Mouse (Mus musculus) adrenal gland, adult 8-10 months (tissue): Measurements from ENCODE around the gene Kcnmb4. TPM values are rescaled to one million over a fixed set of nuclear protein-coding genes. Genes with fewer than 3 reads are reported as not detected.
A peak's percentile ranks its signal among the peaks of the same experiment; 100 is the strongest.

Experiments
- DNase-seq: peaks from one replicate; pipeline ENCODE4 v3.0.0; 2022
- total RNA-seq, 4 experiments: library from RNA; stranded (reverse); gene quantifications; 2 replicates each; pipeline ENCODE4 v1.2.4; 2022

Kcnmb4 gene
- total RNA-seq, 4 experiments from 2014 or later, result 0.84 to 12.1 (median 6.7) TPM

DNA sequence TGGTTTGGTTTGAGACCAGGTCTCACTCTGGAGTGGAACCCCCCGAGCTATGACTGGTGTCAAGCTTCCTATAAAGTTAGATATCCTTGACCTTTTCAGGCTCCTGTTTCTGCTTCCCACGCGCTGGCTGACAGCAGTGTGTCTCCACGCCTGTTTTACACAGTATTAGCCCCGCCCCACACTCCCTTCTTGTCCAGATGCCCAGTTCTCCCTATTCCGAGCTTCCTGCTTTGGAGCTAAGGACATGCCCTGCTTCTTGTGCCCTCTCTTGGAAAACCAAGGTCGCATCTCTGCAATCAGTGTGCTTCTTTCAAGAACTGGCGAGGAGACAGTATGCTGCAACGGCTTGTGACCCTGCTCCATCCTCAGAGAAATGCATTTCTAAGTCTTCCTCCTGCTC lies 23.1 kb downstream of the Kcnmb4 start:
- DNase-seq, result no peak

DNA sequence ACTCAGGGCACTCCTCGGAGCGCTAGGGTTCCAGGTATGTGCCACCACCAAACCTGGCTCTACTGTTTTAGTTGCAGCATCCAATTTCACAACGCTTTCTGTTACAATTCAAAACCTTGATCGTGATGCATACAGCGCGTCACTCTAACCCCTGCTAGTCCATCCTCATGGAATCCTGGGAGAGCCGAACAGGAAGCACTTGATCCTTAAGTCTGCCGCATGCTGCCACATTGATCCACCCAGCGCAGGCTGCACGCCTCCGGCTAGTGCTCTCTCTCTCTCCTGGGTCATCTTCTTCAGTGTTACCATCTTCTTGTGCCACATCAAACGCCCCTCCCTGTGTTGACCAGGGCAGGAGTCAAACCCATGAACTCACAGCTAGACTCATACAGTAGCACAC lies 25.5 kb downstream of the Kcnmb4 start:
- DNase-seq, result no peak

DNA sequence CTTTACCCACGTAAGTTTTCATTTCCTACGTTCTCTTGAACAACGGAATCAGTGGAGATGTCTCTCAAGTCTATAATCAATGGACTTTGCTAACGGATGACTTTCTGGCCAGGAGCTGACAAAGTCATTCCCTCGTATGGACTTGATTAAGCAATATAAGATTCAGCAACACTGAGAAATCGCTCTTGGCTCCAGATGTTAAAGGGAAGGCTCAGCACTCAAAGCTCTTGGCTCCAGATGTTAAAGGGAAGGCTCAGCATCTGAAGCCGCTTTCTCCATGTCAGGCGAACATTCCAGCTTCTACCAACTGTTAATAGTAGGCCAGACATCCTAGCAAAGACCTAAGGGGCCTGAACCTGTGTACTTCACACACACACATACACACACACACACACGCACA lies 26.5 kb downstream of the Kcnmb4 start:
- no peak for DNase-seq

DNA sequence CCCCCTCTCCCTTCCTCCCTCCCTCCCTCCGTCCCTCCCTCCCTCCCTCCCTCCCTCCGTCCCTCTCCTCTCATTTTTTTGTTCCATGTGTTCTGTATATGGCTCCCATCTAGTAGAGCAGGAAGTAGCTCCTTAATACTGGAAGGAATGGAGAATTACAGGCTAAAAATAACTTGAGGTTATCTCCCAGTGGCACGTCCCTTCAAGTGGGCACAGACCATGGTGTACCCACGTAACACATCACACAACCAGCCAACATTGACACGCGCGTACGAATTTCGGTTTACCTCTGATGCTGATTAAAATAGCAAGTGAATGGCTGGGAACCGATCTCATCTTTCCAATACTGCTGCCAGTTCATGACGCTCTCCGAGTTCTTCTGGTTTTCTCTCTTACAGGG lies 27.6 kb downstream of the Kcnmb4 start:
- DNase-seq, result no peak

DNA sequence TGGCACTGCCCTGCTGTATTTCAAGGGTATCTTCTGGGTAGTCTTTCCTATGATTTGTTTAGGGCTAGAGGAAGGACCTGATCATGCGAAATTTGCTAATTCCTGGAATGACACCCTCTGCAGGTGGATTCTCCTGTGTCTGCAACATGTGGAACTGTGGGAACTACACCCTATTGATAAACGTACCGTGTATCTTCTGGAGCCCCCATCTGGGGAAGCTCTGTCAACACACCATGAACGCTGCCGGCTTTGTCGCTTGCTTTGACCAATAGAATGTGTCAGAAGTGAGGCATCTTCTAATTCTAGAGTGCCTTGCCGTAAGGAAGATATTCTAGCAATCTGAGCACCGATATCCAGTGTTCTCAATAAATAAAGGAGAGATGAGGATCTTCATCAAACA lies 28.9 kb downstream of the Kcnmb4 start:
- no peak for DNase-seq

DNA sequence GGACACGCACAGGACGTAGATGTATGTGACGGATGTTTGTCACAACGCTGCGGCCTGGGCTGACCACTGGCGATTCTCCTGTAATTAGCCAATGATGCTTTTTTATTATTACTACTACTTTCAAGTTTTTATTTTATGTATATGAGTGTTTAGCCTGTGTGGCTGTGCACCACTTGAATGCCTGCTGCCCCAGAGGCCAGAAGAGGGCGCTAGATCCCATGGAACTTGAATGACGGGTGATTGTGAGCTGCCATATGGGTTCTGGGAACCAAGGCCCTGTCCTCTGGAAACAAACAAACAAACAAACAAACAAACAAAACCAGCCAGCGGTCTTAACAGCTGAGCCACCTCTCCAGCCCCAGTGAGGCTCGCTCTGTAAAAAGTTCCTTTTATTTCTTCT lies 29.3 kb downstream of the Kcnmb4 start:
- DNase-seq, result no peak

DNA sequence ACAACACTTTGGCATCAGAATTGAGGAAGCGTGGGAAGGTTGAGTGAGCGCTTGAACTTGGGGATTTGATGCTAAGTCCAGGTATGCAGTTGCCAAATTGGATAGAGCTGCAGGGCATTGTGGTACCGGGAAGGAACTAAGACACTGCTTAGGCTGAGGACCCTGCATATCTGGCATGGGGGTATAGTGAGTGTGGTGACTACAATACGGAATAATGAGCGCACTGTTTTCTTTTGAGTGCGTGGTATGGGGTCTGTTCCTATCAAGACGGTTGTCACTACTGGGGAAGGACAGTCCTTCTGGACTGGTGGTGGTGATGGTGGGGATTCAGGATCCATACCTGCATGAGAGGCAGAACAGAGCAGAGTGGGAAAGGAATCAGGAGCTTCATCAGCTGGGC lies 32.7 kb downstream of the Kcnmb4 start:
- DNase-seq, result no peak

DNA sequence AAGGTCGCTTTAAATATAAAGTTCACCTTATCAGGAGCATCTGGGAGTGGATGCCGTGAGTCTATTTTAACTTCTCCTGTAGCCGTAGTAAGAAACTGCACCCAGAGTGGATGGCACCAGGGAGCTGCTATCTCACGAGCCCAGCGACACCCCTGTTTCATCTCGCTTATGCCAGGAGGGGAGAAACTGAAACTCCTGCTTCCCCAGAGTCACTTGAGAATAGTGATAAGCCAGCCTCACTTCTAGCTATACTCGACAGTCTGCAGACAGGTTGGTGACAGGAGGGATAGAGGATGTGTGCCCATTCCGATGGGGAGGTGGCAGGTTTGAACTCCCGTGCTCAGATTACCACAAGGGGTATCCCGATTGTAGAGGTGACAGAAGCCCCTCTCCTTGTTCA lies 33.6 kb downstream of the Kcnmb4 start:
- no peak for DNase-seq

DNA sequence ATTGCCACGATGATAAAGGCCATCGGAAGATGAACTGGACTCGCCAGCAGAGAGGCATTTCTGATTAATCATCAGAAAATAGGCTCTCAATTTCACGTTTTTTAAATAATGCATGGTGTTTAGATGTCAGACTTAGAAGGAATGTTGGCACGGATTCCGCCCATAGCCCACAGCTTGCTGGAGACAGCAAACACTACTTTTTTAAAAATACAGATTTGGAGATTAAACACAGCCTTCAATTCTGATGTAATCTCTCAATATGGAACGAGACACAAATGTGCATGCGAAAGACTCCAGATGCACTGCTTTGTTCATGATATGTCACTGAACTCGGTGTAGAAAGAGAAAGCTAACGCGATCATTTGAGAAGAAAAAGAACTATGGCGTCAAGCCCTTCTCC lies 38.2 kb downstream of the Kcnmb4 start:
- DNase-seq, result no peak

DNA sequence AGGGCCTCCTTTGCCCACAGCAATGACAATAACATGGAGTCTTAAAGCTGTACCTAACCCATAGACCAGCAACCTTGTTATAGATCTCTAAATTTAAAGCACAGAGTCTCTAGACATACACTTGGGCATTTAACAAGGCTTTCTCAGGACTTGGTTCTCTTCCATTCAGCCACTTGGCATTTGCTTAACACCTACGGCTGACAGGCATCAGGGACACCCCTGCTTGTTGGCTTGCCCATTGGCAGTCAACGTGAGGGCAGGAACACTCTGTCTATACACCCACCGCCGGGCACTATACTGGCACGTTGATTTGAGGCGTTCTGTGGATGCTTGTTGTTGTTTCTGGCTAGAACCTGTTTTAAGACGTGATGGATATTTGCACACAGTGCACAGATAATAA lies 41.3 kb downstream of the Kcnmb4 start:
- DNase-seq, result no peak

DNA sequence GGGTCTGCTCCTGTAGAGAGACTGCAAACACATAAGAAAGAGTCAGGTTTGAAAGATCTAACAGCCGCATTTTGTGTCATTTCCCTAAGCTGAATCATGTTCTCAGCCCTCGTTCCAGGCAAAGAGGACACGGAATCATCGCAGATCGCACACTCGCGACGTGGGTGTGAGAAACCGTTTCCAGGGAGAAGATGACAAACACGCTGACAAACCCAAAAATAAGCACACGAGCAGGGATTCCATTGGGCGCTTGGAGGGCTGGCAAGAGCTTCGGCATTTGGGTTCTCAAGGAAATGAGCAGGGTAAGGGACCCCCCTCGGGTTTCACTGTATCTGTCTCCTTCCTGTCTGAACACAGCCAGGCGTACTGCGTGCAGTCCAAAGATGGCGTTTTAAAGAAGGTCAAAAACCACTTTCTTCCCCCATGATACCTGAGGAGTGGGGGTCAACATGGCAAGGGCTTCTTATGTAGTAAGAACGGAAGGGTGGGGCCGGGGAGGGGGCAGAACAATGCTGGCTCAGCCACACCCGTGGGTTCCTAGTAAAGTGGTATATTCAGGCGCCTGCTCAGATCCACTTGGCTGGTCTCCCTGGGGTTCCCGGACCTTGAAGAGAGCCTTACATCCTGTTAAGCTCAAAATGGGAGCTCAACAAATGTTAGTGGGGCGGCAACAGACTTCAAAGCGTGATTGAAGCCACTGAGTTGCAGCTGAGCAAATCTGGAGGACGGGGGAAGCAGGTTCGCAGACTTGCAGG lies 45.5 kb downstream of the Kcnmb4 start:
- no peak for DNase-seq

DNA sequence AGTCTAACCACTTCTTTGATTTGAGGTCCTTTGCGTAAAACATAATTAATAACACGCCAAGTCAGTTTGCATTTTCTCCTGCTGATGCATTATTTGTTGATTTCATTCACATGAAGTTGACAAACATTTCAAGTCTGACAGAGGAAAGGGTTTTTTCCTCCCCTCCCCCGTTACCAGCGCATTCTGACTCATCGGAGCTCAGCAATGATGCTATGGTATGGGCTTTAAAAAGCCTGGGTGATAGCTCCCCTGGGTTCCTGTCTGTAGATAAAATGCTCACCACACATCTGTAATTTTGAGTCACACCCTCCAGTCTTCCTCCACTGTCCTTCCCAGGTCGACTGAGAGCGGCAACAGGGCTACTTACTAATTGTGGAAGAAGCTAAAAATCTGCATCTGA lies 47.5 kb downstream of the Kcnmb4 start:
- DNase-seq, result no peak

DNA sequence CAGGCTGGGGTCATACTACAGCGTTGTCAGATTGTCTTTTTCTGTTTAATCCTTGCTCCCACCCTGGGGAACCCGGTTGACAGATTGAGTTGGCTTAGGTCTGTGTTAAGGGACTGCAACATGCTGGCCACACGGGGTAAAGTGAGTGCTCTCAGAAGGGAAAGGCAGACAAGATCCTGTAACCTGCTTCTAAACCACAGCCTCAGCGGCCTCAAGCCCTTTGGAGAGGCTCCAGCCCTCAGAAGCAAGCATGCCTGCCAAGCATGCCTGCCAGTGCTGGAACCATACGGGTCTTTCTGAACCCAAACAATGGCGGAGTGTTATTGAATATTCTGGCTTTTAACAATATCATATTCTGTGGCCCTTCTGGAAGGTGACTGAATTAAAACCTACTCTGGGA lies 48.8 kb downstream of the Kcnmb4 start:
- no peak for DNase-seq

DNA sequence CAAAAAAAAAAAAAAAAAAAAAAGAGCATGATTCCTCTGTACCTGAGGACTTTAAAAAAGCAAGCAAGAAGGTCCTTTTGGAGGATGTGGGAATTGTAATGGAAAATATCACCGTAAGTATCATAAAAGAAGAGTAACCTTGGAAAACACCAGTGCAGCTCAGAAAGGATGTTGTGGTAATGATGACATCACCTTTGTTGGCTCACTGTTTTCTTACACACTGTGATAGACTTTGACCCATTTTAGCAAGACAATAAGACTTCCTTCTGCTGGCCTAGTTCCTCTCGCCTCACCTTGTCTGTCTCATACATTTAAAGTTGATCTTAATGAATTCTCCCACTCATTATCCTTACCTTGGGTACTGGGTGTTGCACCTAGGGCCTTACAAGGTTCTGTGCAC lies 51.1 kb downstream of the Kcnmb4 start:
- DNase-seq, result no peak

DNA sequence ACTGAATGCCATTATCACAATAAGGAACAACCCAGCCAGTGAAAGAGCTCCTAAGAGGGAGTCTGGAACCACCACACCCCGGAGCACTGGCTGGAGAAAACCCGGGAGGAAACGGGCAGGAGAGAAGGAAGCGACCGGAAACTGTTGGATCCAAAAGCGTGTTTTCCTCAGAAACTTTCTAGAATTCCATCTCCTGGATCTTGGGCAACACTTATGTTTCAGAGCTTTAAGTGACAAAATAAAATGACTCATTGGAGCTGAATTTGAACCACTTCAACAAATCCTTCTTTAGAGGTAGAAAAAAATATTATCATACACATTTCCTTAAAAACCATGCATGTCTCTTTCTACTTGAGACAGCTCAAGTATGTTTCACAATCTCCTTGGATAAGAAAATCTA lies 52.7 kb downstream of the Kcnmb4 start:
- no peak for DNase-seq

DNA sequence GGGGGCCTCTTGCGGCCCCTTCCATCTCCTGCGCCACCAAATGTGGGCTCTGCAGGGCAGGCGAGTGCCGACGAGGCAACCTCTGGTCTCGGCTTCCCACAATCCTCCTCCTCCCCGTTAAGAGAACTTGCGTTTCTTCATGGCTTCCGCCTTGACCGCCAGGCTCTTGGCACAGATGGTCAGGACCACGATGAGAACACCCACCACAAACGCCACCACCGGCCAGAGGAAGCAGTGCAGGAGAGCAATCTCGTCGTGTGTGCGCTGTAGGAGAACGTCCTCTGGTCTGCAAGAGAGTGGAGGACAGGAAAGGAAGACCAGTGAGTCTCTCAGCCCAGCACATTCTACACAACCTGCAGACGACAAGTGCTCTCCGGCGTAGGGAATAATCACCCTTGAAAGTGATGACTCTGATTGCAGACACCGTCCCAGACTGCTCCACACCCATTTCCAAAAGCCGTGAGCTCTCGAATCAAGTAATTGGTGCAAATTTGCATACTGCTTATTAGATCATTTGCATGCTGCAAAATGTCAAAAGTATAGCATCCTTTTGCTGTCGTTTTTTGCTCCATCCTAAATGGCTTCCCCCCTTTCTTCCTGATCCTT lies 55.5 kb downstream of the Kcnmb4 start:
- DNase-seq, result no peak

DNA sequence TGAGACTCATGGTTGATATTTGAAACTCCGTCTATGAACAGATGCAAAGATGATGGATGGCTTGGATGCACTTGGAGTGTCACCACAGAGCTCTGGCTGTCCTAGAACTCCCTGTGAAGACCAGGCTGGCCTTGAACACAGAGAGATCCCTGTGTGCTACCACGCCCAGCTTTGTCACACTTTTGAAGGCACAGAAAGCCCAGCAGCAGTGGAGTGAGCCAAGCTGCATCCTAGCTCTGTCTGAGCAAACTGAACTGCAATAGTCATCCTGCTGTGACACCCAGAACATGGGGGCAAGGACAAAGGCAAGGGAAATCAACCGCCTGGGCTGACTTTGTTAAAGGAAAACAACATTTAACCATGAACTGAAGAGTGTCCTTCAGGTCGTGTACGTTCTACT lies 57.0 kb downstream of the Kcnmb4 start:
- DNase-seq, result peak; percentile 82

DNA sequence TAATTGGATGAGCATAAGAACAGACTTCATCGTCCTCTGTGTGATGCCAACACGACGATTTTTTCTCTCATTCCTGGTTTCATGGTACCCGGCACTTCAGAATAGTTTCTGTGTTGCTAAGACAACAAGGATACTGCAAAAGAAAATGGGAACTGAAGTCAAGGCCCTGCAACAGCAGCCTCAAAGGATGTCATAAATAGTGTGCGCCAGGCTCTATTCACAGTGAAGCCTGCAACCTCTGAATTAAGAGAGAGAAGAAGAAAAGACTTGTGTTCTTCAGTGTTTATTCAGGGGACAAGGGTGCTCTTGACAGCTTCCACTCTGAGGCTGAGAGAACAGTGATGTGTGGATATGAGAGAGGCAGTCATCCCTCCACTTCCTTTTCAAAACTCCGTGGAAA lies 57.5 kb downstream of the Kcnmb4 start:
- DNase-seq, result no peak

DNA sequence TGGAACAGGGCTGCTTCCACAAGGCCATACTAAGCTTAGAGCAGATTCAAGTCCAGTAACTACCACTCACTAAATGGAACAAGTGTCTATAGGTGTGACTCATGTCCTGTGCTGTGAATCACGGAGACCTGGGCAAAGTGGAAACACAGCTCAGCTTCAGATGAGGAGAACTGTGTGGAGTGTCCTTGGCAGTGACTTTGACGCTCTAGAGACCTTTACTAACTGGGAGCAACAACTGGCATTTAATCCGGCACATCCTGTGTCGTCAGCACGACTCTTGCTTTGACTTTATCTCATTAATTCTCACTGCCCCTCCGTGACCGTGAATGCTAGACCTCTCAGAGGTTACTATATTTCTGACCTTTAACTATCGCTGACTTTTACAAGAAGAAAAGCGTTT lies 62.9 kb downstream of the Kcnmb4 start:
- DNase-seq, result peak; percentile 58

DNA sequence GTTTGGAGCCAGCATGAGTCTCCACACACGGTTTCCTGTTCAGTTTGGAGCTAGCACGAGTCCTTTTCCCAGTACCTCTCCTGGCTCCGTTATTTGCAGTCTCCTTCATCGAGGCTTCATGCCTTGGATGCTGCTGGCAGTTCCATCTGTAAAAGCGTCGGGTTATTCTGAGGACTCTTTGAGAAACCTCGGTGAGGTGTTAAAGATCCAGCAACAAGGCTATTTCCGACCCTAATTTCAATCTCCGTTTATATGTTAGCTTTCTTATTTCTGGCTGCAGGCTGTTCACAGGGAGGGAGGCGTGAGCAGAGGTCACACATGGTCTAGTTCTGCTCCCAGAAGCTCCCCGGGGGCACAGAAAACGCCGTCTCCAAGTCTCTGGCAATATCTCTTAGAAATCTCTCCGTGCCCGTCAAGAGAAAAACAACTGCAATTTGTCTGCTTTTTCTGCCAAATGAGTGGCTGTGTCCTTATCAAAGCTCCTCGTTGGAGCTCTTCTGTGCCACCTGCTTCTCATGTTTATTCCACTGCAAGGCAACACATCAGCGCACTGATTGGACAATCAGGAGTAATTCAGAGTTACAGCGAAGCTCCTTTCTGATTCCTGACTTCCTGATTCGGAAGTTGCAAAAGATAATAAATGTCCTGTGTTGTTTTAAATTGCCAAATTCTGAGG lies 65.9 kb downstream of the Kcnmb4 start:
- no peak for DNase-seq

DNA sequence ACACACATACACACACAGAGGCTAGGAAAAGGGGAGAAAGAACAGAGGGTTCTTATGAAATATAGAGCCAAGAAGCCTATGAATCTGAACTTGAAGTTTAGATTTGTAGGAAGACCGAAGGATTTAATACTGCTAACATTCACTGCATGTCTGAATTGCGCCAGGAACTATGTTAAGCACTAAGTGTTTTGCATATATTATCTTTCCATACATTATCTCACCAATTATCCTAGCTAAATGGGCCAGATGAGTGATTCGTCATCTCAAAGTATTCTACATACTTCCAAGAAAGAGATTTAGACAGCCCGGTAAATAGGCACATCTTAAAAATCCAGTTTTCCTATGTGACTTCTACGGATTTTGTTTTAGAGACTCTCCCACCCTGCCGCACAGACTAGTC lies 68.7 kb downstream of the Kcnmb4 start:
- DNase-seq, result no peak

DNA sequence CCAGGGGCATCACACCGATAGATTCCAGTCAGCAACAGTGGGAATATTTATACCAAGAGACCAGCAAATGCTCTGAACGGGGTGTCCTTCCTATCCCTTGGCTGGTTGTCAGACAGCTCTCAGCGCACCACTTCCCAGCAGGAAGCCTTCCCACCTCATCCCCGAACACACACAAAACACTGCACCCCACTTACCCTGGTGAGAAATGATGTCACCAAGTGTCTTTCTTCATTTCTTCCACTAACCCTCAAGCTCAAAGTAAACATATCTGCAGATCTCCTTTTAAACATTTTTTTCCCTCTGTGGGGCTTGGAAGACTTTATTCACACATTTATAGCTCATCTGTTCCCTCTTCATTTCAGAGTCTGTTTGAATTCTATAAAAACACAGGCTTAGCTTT lies 70.0 kb downstream of the Kcnmb4 start:
- no peak for DNase-seq

DNA sequence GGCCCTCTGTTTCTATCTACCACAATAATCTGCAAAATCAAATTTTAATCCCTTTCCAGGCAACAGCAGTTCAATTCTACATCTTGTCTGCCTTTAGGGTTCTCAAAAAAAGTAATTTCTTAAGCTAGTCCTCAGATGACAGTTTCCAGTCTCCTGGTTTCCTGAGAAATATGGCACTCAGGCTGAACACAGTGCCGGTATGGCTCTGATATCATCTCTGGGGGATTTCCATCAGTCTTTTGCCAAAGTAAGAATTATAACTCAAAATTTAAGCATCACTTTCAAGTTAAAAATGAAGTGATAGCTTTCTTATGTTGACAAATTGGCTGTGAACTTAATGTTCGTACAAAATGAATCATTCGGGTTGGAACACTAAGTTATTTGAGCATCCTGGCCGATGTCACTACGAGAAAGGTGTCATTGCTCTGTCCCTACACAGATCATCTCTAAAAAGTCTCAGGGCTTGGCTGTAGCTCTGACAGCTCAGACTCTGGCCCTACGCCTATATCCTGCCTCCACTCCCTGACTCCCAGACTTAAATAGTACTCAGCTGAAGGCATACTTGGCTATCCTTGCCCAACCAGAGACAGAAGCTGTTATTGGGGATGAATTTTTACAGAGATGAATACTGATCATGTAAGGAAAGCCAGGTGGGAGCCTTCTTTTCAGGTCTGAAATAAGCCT lies 70.8 kb downstream of the Kcnmb4 start:
- no peak for DNase-seq

DNA sequence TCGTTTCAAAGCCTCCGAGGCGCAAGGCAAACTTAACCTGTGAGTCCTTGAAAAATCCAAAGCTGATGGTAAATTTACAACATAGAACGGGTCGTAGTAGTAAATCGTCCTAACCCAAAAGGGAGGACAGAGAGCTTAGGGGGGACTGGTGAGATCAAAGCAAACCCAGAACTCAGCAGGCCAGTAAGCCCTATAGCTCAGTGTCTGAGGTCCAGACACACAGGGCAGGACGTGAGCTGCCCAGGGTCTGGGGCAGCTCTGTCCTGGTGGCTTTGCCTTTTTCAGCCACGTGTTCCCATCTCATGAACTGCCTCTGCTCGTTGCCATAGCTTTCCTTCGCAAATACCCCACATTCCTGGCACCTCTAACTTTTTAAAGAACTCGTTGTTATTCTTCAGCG lies 75.7 kb downstream of the Kcnmb4 start:
- no peak for DNase-seq
